Mouse (Mus musculus): ENCODE measurements around the gene Ube2e1. TPM values are rescaled to one million over a fixed set of nuclear protein-coding genes. Genes with fewer than 3 reads are reported as not detected.

Ube2e1 gene
- polyA plus RNA-seq, 1 experiment, result 37.0 TPM

- H3K27me3 ChIP-seq (ENCODE audit: control insufficient read depth, insufficient read depth, insufficient read length), result no peaks in the 10 kb centered on the region
- H3K36me3 ChIP-seq (ENCODE audit: control insufficient read depth, insufficient read depth), result no peaks in the 10 kb centered on the region
- no peak overlapping the region for H3ac ChIP-seq (ENCODE audit: control insufficient read depth, insufficient read length, low read depth)
- peaks cover 2% of the 10 kb centered on the region for H3K79me3 ChIP-seq (ENCODE audit: low read depth)
- TF ChIP-seq CTCF (IDR thresholded peaks at IDR 0.05; ENCODE audit: control insufficient read depth, insufficient read depth, insufficient read length), result no peak
- TF ChIP-seq CEBPB (IDR thresholded peaks at IDR 0.05; ENCODE audit: low read depth), result no peak
- TF ChIP-seq FOSL1 (IDR thresholded peaks at IDR 0.05; ENCODE audit: insufficient read depth, low read length, poor library complexity, severe bottlenecking), result no peak
- no peak for TF ChIP-seq MYOD1 (IDR thresholded peaks at IDR 0.05; ENCODE audit: control insufficient read depth, insufficient read length, low read depth)
- no peak for TF ChIP-seq USF1 (IDR thresholded peaks at IDR 0.05; ENCODE audit: low read depth)
- TF ChIP-seq MYOG (IDR thresholded peaks at IDR 0.05; ENCODE audit: control insufficient read depth, extremely low read depth, insufficient read length), result no peak
- no peak overlapping the region for H3K4me3 ChIP-seq (ENCODE audit: insufficient read depth, poor library complexity, severe bottlenecking)
- peaks cover 19% of the 10 kb centered on the region for H3K79me2 ChIP-seq (ENCODE audit: control insufficient read depth, insufficient read depth)
Observed at GRCm38 (mm10) chr14:18287391-18287790, 44.3 kb downstream of the Ube2e1 start.

GRCm38 (mm10) chr14:18286441-18286840, 45.2 kb downstream of the Ube2e1 start:
- H3K27me3 ChIP-seq (ENCODE audit: control insufficient read depth, insufficient read depth, insufficient read length), result no peaks in the 10 kb centered on the region
- H3K4me3 ChIP-seq (ENCODE audit: insufficient read depth, poor library complexity, severe bottlenecking), result no peak overlapping the region
- H3K79me2 ChIP-seq (ENCODE audit: control insufficient read depth, insufficient read depth), result peaks cover 10% of the 10 kb centered on the region
- peaks cover 2% of the 10 kb centered on the region for H3K79me3 ChIP-seq (ENCODE audit: low read depth)
- no peak for TF ChIP-seq MYOD1 (IDR thresholded peaks at IDR 0.05; ENCODE audit: control insufficient read depth, insufficient read length, low read depth)
- no peak for TF ChIP-seq MYOG (IDR thresholded peaks at IDR 0.05; ENCODE audit: control insufficient read depth, extremely low read depth, insufficient read length)
- no peak for TF ChIP-seq CTCF (IDR thresholded peaks at IDR 0.05; ENCODE audit: control insufficient read depth, insufficient read depth, insufficient read length)
- TF ChIP-seq MAX (IDR thresholded peaks at IDR 0.05), result no peak
- TF ChIP-seq USF1 (IDR thresholded peaks at IDR 0.05; ENCODE audit: low read depth), result no peak
- H3K36me3 ChIP-seq (ENCODE audit: control insufficient read depth, insufficient read depth), result no peaks in the 10 kb centered on the region
- H3ac ChIP-seq (ENCODE audit: control insufficient read depth, insufficient read length, low read depth), result no peak overlapping the region

DNA sequence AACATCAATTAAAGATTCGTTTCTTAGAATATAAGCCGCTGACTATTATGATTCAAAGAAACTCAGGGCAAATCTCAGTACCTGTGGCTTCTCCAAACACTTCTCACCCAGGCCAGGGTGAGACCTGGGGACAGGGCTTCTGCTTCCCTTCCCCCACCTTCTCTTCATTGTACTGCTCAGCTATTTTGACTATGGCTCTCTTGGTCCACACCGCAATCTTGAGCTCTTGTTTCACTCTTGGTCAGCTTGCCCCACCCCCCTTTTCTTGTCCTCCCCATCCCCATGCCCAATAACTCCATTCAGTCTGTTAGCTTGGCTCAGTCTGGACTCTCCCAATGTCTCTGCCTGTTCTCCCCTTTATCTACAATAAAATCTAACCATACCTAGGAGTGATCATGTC, 46.2 kb downstream of the Ube2e1 start:
- Histone ChIP-seq H3K36me3 (ENCODE audit: control insufficient read depth, insufficient read depth) (no peaks in the 10 kb centered on the region), H3K27me3 (ENCODE audit: control insufficient read depth, insufficient read depth, insufficient read length) (no peaks in the 10 kb centered on the region), H3ac (ENCODE audit: control insufficient read depth, insufficient read length, low read depth) (no peak overlapping the region), H3K79me2 (ENCODE audit: control insufficient read depth, insufficient read depth) (peaks cover 1% of the 10 kb centered on the region), H3K79me3 (ENCODE audit: low read depth) (peaks cover 2% of the 10 kb centered on the region), H3K4me3 (ENCODE audit: insufficient read depth, poor library complexity, severe bottlenecking) (no peak overlapping the region)
- TF ChIP-seq MAX (IDR thresholded peaks at IDR 0.05) (no peak), CEBPB (IDR thresholded peaks at IDR 0.05; ENCODE audit: low read depth) (no peak)

GRCm38 (mm10) chr14:18284581-18284980, 47.1 kb downstream of the Ube2e1 start:
- H3K79me2 ChIP-seq (ENCODE audit: control insufficient read depth, insufficient read depth), result no peaks in the 10 kb centered on the region
- TF ChIP-seq CEBPB (IDR thresholded peaks at IDR 0.05; ENCODE audit: low read depth) (no peak), CTCF (IDR thresholded peaks at IDR 0.05; ENCODE audit: control insufficient read depth, insufficient read depth, insufficient read length) (no peak), MYOG (IDR thresholded peaks at IDR 0.05; ENCODE audit: control insufficient read depth, extremely low read depth, insufficient read length) (no peak), USF1 (IDR thresholded peaks at IDR 0.05; ENCODE audit: low read depth) (no peak), FOSL1 (IDR thresholded peaks at IDR 0.05; ENCODE audit: insufficient read depth, low read length, poor library complexity, severe bottlenecking) (no peak), MYOD1 (IDR thresholded peaks at IDR 0.05; ENCODE audit: control insufficient read depth, insufficient read length, low read depth) (no peak), MAX (IDR thresholded peaks at IDR 0.05) (no peak)
- H3K79me3 ChIP-seq (ENCODE audit: low read depth), result peaks cover 2% of the 10 kb centered on the region
- peaks cover 5% of the 10 kb centered on the region for H3K36me3 ChIP-seq (ENCODE audit: control insufficient read depth, insufficient read depth)
- H3K27me3 ChIP-seq (ENCODE audit: control insufficient read depth, insufficient read depth, insufficient read length), result no peaks in the 10 kb centered on the region
- H3K4me3 ChIP-seq (ENCODE audit: insufficient read depth, poor library complexity, severe bottlenecking), result no peak overlapping the region
- H3ac ChIP-seq (ENCODE audit: control insufficient read depth, insufficient read length, low read depth), result no peak overlapping the region

DNA sequence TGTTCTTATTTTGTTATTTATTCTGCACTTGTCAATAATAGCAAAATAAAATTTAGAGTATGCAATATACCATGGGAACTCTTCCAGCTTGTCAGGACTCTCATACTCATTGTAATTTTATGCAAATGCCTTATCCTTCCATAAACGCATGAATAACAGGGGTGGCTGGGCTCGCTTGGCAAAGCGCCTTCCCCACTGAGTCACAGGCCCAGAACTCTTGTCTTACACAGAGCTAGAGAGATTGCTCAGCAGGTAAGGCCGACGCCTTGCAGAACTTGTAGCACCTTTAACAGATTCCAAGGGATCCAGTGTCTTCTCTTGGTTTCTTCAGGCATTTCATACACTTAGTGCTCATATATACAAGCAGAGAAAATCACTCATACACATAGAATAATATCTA, 51.3 kb downstream of the Ube2e1 start:
- Histone ChIP-seq H3K4me3 (ENCODE audit: insufficient read depth, poor library complexity, severe bottlenecking) (no peak overlapping the region), H3K27me3 (ENCODE audit: control insufficient read depth, insufficient read depth, insufficient read length) (no peaks in the 10 kb centered on the region), H3K79me2 (ENCODE audit: control insufficient read depth, insufficient read depth) (no peaks in the 10 kb centered on the region), H3K79me3 (ENCODE audit: low read depth) (no peaks in the 10 kb centered on the region), H3K36me3 (ENCODE audit: control insufficient read depth, insufficient read depth) (peaks cover 19% of the 10 kb centered on the region), H3ac (ENCODE audit: control insufficient read depth, insufficient read length, low read depth) (no peak overlapping the region)
- TF ChIP-seq MAX (IDR thresholded peaks at IDR 0.05) (no peak), USF1 (IDR thresholded peaks at IDR 0.05; ENCODE audit: low read depth) (no peak), MYOD1 (IDR thresholded peaks at IDR 0.05; ENCODE audit: control insufficient read depth, insufficient read length, low read depth) (no peak), CTCF (IDR thresholded peaks at IDR 0.05; ENCODE audit: control insufficient read depth, insufficient read depth, insufficient read length) (no peak), MYOG (IDR thresholded peaks at IDR 0.05; ENCODE audit: control insufficient read depth, extremely low read depth, insufficient read length) (no peak), CEBPB (IDR thresholded peaks at IDR 0.05; ENCODE audit: low read depth) (no peak), FOSL1 (IDR thresholded peaks at IDR 0.05; ENCODE audit: insufficient read depth, low read length, poor library complexity, severe bottlenecking) (no peak)

GRCm38 (mm10) chr14:18274526-18274925, 57.1 kb downstream of the Ube2e1 start:
- H3K4me3 ChIP-seq (ENCODE audit: insufficient read depth, poor library complexity, severe bottlenecking), result no peak overlapping the region
- H3K27me3 ChIP-seq (ENCODE audit: control insufficient read depth, insufficient read depth, insufficient read length), result no peaks in the 10 kb centered on the region
- H3K79me3 ChIP-seq (ENCODE audit: low read depth), result peaks cover 10% of the 10 kb centered on the region
- H3K36me3 ChIP-seq (ENCODE audit: control insufficient read depth, insufficient read depth), result peaks cover 20% of the 10 kb centered on the region
- TF ChIP-seq MYOD1 (IDR thresholded peaks at IDR 0.05; ENCODE audit: control insufficient read depth, insufficient read length, low read depth), result no peak
- TF ChIP-seq MAX (IDR thresholded peaks at IDR 0.05), result no peak
- no peak for TF ChIP-seq FOSL1 (IDR thresholded peaks at IDR 0.05; ENCODE audit: insufficient read depth, low read length, poor library complexity, severe bottlenecking)
- TF ChIP-seq USF1 (IDR thresholded peaks at IDR 0.05; ENCODE audit: low read depth), result no peak
- TF ChIP-seq CTCF (IDR thresholded peaks at IDR 0.05; ENCODE audit: control insufficient read depth, insufficient read depth, insufficient read length), result no peak
- no peak for TF ChIP-seq CEBPB (IDR thresholded peaks at IDR 0.05; ENCODE audit: low read depth)
- TF ChIP-seq MYOG (IDR thresholded peaks at IDR 0.05; ENCODE audit: control insufficient read depth, extremely low read depth, insufficient read length), result no peak
- no peak overlapping the region for H3ac ChIP-seq (ENCODE audit: control insufficient read depth, insufficient read length, low read depth)
- H3K79me2 ChIP-seq (ENCODE audit: control insufficient read depth, insufficient read depth), result peaks cover 22% of the 10 kb centered on the region

All from C2C12 (cell line).